Mouse (Mus musculus): ENCODE data around the gene Itpr2.

GRCm38 (mm10) chr6:146079261-146079660 lies 422.8 kb downstream of the Itpr2 start:
- TF ChIP-seq TAL1 (IDR thresholded peaks at IDR 0.05; ENCODE audit: low read length) (no peak), GATA1 (IDR thresholded peaks at IDR 0.05; ENCODE audit: low read length) (no peak)
